Mouse (Mus musculus) lung, adult 2 months (tissue): ENCODE measurements around the gene Mdga1. TPM values are rescaled to one million over a fixed set of nuclear protein-coding genes. Genes with fewer than 3 reads are reported as not detected.

Experiments used
- DNase-seq: peaks from one replicate; pipeline ENCODE4 v3.0.0; 2022
- H3K4me1 ChIP-seq: fragments of 200-500 bp; 2 replicates; pipeline ENCODE4 v1.6.1; 2011; ENCODE audit warnings: low read length; ENCODE audit not compliant: control insufficient read depth, insufficient read depth
- H3K4me3 ChIP-seq: fragments of 200-500 bp; replicated peaks from 2 replicates; pipeline ENCODE3; 2011; ENCODE audit warnings: low read depth, mild to moderate bottlenecking, control low read depth, low read length; ENCODE audit errors: extremely low read depth
- CTCF ChIP-seq: fragments of 200-500 bp; IDR thresholded peaks from 2 replicates; pipeline ENCODE4 v1.5.1; 2011; ENCODE audit warnings: mild to moderate bottlenecking, low read length, control low read depth; ENCODE audit not compliant: insufficient read depth
- POLR2A ChIP-seq: fragments of 200-500 bp; IDR thresholded peaks from 2 replicates; pipeline ENCODE4 v1.6.1; 2011; ENCODE audit warnings: low read depth, mild to moderate bottlenecking, control low read depth, low read length, borderline replicate concordance; ENCODE audit errors: extremely low read depth
- WGBS: fragments of 180-500 bp; shearing (Covaris S2); methylation state at CpG from one replicate; pipeline ENCODE4 v1.1.7; 2018; 5-methylcytosine and 5-hydroxymethylcytosine counted together
- polyA plus RNA-seq: library from polyadenylated mRNA; depleted of rRNA; stranded (reverse); fragments of >200 nt; gene quantifications from 2 replicates; pipeline ENCODE4 v1.2.3, GENCODE M21; 2012

Gene Mdga1
- polyA plus RNA-seq, 1 experiment: 4.4 TPM

DNA sequence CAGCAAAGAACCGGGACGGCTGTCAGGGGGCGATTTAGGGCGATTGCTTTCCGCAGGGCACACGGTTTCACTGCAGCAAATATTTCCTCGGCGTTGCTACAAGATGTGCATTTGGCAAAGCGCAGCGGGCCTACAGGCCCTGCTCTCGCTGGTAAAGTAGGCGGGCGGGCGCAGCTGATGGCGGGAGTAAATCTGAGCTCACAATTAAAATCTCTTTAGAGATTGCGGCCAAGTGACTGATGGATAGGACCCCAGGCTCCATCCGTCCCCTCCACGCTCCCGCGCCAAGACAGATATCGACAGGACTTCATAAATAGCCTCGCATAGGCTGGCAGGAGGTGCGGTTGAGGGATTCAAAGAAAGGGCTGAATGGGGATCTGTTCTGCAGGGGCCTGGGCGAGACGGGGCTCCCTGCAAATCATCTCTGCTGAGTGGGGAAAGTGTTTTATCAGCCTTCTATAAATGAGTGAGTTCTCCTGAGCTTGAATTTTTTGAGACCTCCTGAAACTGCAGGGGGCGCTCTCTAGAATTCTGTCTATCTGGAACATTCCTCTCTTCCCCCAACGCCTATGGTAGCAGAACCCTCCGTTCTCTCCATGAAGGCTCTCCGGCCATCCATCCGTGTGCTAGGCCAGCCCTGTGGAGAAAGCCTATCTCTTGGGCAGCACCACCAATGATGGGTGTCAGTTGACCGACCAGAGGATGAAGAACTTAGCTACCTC lies 38.5 kb downstream of the Mdga1 start:
- DNase-seq: no peak
- no peak for TF ChIP-seq POLR2A
- no peak for TF ChIP-seq CTCF
- Histone ChIP-seq H3K4me1 (no peaks in the 10 kb centered on the region), H3K4me3 (no peak overlapping the region)
- 90% methylated on average over 31 of the region's 31 CpGs for WGBS

DNA sequence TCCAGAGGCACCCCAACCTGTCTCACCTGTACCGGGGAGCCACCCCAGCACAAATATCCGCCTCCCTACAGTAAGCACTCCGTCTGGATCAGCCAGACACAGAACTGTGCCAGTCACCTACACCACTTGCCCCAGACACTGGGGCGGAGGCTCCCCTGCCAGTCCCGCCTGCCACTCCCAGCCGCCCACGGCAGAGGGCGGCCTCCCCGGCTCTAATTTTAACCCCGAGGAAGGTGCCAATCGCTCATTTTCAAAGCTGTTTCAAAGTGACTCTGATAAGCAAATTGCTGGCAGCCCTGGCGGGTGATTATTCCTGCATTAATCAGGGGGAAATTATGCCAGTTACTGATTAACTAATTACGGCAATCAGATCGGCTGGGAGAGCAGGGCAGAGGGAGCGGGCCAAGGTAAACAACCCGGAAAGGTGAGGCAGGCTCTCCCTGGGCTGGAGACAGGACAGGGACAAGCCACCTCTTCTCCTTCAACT lies 41.1 kb downstream of the Mdga1 start:
- 23% methylated on average over 16 of the region's 16 CpGs for WGBS
- Histone ChIP-seq H3K4me3 (no peak overlapping the region), H3K4me1 (no peaks in the 10 kb centered on the region)
- TF ChIP-seq CTCF (no peak), POLR2A (no peak)
- peak; percentile 25 for DNase-seq

DNA sequence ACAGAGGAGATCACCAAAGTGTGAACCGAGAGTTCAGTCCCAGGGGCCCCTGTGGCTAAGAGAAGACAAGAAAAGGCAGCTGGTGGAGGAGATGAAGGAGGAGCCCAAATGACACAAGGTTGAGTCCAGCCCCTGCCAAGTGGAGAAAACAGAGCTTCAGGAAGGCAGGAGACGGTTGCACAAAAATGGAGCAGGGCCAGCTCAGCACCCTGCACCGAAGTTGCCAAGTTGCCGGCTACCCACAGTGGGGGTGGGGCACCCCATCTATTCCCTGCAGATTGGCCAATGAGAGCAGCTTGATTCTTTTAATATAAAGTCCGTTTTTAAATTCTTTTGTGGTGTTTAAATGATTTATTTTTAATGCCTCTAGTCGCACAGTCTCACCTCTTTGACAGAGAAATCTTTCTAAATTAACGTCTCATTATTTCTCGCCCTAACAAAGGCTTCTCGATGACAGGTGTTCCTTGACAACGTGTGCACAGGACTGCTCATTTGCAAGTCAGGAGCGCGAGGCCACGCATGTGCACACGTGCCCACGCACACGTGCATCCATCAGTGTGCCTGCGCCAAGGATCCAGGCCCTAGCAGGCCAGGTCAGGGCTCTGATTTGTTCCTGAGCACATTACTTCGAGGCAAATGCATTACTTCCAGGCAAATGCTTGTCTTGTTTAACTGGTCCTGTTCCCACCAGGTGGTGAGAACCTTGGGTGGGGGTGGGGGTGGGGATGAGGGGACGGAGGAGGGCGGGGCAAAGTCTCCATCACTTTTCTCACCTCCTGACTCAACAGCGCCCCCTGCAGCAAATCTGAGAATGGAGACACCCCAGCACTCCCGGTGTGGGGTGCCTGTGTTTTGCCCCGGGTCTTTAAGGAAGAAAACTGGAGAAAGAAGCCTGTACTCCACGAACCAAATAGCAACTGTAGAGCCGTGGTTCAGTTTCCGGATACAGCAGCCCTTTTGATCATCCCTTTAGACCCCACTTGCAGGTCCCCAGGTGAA lies 44.0 kb downstream of the Mdga1 start:
- Histone ChIP-seq H3K4me1 (no peaks in the 10 kb centered on the region), H3K4me3 (no peak overlapping the region)
- no peak for DNase-seq
- TF ChIP-seq POLR2A (no peak), CTCF (no peak)
- 64% methylated on average over 26 of the region's 26 CpGs for WGBS

DNA sequence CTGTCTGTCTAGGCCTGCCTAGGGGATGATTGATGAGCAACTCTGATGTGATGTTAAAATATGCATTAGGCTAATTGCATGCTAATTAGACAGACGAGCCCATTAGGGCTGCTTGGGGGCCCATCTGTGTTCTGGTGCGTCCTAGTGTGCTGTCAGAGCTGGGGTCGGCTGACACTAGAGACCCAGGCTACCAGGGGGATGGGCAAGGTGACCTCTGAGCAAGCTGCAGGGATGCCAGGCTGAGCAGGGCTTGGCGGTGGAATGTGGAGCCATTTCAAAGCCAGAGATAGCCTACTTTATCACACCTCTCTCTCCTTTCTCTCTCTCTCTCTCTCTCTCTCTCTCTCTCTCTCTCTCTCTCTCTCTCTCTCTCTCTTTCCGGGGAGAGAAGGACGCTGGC lies 49.8 kb downstream of the Mdga1 start:
- DNase-seq: no peak
- no peak overlapping the region for H3K4me3 ChIP-seq
- no peaks in the 10 kb centered on the region for H3K4me1 ChIP-seq
- WGBS: 80% methylated on average over 6 of the region's 6 CpGs
- TF ChIP-seq POLR2A: no peak

DNA sequence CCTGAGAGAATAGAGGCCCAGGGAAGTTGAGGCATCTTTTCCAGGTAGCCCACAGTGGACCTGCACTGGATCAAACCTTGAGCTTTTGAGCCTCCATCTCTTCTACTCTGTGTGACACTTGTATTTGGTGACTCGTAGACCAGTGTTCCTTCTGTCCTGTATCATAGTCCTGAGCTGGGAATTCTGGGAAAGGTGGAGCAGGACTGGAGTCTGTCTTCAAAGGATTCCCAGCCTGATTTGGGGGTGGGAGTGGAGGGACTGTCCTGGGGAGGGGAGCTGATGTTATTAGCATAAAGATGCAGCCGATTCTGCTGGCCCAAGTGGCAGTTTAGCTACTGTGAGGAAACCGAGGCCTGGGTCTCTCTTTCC lies 50.4 kb downstream of the Mdga1 start:
- DNase-seq: no peak
- no peaks in the 10 kb centered on the region for H3K4me1 ChIP-seq
- WGBS: 79% methylated on average over 3 of the region's 3 CpGs
- no peak overlapping the region for H3K4me3 ChIP-seq
- no peak for TF ChIP-seq POLR2A
- no peak for TF ChIP-seq CTCF

DNA sequence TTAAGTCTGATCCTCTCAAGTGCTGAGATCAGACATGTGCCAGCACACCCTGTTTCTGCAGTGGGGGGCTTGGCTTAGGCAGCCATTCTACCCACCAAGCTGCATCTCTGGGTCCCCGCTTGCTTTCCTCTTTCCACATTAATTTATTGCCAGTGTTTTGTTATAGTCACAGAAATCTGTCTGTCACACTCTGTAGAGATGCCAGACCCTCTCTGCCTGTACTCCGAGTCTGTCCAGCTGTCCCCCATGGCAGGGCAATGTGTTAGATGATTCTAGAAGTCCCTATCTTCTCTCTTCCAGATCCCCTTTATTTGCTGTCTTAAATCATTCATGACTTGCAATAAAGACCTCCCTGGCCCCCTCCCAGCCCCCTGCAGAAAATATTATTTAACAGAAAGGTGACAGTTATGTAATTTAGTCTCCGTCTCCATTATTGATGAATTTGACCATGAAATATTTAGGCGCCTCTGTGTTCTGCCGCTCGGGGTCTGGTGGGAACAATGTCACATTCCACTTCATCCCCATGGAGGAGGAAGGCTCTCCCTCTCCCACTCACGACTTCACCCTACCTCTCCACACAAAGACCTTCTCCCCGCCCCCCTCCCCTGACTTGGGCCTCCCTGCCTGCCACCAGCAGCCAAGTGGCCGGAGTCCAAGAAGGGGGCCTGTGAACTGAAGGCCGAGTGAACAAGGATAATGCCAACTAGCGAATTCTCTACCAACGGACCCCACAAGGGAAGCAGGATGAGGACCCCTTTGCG lies 50.9 kb downstream of the Mdga1 start:
- DNase-seq: no peak
- Histone ChIP-seq H3K4me1 (no peaks in the 10 kb centered on the region), H3K4me3 (no peak overlapping the region)
- TF ChIP-seq POLR2A: no peak
- no peak for TF ChIP-seq CTCF
- 67% methylated on average over 13 of the region's 13 CpGs for WGBS

DNA sequence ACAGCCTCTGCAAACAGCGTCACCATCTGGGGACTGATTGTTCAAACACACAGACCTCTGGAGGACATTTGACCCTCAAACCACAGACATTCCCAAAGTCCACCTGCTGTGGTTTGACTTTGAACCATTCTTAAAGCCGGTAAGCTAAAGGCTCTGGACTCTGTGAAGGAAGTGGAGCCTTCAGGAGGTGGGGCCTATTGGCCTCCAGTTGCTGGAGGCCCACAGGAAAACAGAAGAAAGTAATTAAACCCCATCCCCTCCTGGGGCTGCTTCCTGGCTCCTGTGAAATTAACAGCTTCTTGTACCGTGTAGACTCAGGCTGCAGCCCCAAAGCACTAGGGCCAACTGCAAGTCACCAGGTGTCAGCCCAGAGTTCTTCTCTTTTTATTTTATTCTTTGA lies 52.9 kb downstream of the Mdga1 start:
- TF ChIP-seq POLR2A: no peak
- no peak for TF ChIP-seq CTCF
- no peaks in the 10 kb centered on the region for H3K4me1 ChIP-seq
- DNase-seq: no peak
- WGBS: 20% methylated on average over 3 of the region's 3 CpGs
- H3K4me3 ChIP-seq: no peak overlapping the region

DNA sequence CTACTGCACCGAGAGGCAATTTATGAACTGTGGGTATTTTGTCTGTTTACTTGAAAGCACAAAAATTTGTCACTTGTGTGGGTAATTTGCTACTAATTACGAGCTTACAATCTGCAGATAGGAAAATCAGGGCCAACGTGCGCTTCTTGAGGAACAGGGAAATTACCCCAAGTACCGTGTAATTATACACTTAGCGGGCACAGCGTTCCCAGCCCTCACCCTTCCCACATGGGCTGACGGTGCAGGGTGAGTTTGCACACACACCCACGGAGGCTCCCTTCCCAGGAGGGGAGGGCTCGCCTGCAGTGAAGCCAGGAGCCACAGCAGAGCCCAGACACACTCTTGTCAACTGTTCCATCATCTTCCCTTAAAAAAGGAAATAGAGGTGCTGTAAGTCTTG lies 54.1 kb downstream of the Mdga1 start:
- TF ChIP-seq CTCF (no peak), POLR2A (no peak)
- DNase-seq: no peak
- Histone ChIP-seq H3K4me3 (no peak overlapping the region), H3K4me1 (no peaks in the 10 kb centered on the region)
- WGBS: 80% methylated on average over 10 of the region's 10 CpGs

DNA sequence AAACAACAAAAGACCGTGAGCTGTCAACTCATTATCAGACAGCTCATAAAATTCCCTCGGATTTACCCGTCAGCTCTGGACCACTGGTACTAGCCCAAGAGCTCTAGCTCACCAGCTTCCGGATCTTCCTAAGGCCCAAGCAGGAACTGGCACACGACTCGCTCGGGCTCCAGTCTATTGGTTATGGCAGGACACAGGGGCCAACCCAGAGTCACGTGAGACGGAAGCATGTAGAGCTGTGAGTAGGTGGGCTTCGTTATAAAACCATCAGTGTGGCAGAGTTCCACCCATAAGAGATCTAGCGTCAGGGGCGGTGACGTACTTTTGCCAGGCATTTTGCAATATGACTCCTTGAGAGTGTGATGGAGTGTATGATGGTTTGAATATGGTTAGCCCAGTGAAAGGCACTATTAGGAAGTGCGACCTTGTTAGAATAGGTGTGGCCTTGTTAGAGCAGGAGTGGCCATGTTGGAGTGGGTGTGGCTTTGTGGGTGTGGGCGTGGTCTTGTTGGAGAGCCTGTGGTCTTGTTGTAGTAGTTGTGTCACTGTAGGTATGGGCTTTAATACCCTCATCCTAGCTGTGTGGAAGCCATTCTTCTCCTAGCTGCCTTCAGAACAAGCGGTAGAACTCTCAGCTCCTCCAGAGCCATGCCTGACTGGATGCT lies 56.5 kb downstream of the Mdga1 start:
- TF ChIP-seq CTCF: no peak
- 87% methylated on average over 16 of the region's 16 CpGs for WGBS
- no peak overlapping the region for H3K4me3 ChIP-seq
- no peak for DNase-seq
- H3K4me1 ChIP-seq: no peaks in the 10 kb centered on the region

DNA sequence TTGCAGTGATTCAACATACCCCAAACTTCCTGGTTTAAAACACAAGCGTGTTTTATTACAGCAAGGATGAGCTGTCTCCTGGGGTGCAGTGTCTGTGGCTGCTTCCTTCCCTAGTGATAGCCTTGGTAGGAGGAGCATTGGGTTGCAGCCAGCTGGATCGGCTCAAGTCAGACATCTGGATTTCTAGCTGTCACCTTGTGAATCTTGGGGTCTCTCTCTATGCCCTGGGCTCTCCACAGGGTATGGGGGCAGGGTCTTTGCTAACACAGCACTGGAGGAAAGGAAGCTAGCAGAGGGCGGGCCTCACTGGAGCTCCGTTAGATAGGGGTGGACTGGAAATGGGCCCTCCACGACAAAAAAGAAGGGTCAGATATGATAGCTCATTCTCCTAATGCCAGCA lies 57.2 kb downstream of the Mdga1 start:
- WGBS: 42% methylated on average over 5 of the region's 5 CpGs
- Histone ChIP-seq H3K4me3 (no peak overlapping the region), H3K4me1 (no peaks in the 10 kb centered on the region)
- DNase-seq: no peak
- TF ChIP-seq CTCF: no peak
- no peak for TF ChIP-seq POLR2A
